Mouse (Mus musculus) lung, adult 2 months (tissue): ENCODE results near the gene Fam186b.

ENCODE experiments used
- CTCF ChIP-seq: fragments of 200-500 bp; IDR thresholded peaks from 2 replicates; pipeline ENCODE4 v1.5.1; 2011; ENCODE audit warnings: mild to moderate bottlenecking, low read length, control low read depth; ENCODE audit not compliant: insufficient read depth
- POLR2A ChIP-seq: fragments of 200-500 bp; IDR thresholded peaks from 2 replicates; pipeline ENCODE4 v1.6.1; 2011; ENCODE audit warnings: low read depth, mild to moderate bottlenecking, control low read depth, low read length, borderline replicate concordance; ENCODE audit errors: extremely low read depth

- TF ChIP-seq CTCF (no peak), POLR2A (no peak)
Observed at GRCm38 (mm10) chr15:99222794-99223584, 72.7 kb downstream of the Fam186b start.
